Mouse (Mus musculus): Measurements from ENCODE around the gene Slc29a2.

Gene Slc29a2

GRCm38 (mm10) chr19:5060365-5061330 lies 37.0 kb downstream of the Slc29a2 start:
- no peak for DNase-seq

- DNase-seq = no peak
Measured at GRCm38 (mm10) chr19:5062041-5062440, 38.4 kb downstream of the Slc29a2 start.

- no peak for DNase-seq
Measured at GRCm38 (mm10) chr19:5062446-5062845, 38.8 kb downstream of the Slc29a2 start.

- DNase-seq = no peak
Measured at GRCm38 (mm10) chr19:5065104-5065503, 41.4 kb downstream of the Slc29a2 start.

- DNase-seq = no peak
Measured at GRCm38 (mm10) chr19:5067040-5067799, 43.6 kb downstream of the Slc29a2 start.

- peak; percentile 38 for DNase-seq
Measured at GRCm38 (mm10) chr19:5067867-5068569, 44.4 kb downstream of the Slc29a2 start, which contains the start of gene Cd248. Gene Cd248, plus strand, starts transcription at chr19:5068078.

- DNase-seq = peak; percentile 47
Measured at GRCm38 (mm10) chr19:5068570-5069234, 45.0 kb downstream of the Slc29a2 start.

GRCm38 (mm10) chr19:5069486-5069885 lies 45.8 kb downstream of the Slc29a2 start:
- DNase-seq = peak; percentile 33

- DNase-seq = peak; percentile 31
Measured at GRCm38 (mm10) chr19:5069978-5070377, 46.3 kb downstream of the Slc29a2 start.

GRCm38 (mm10) chr19:5071077-5071476 lies 47.4 kb downstream of the Slc29a2 start:
- DNase-seq = no peak

GRCm38 (mm10) chr19:5071545-5072369 lies 48.1 kb downstream of the Slc29a2 start:
- peak; percentile 68 for DNase-seq

- DNase-seq = peak; percentile 27
Measured at GRCm38 (mm10) chr19:5072389-5073019, 48.8 kb downstream of the Slc29a2 start.

- peak; percentile 46 for DNase-seq
Measured at GRCm38 (mm10) chr19:5073028-5073427, 49.4 kb downstream of the Slc29a2 start.

- no peak for DNase-seq
Measured at GRCm38 (mm10) chr19:5073518-5073917, 49.9 kb downstream of the Slc29a2 start.

GRCm38 (mm10) chr19:5079279-5079678 lies 55.6 kb downstream of the Slc29a2 start:
- DNase-seq = no peak
